Mouse (Mus musculus) midbrain, embryonic 14.5 days (tissue): ENCODE data around the gene Alkbh8. TPM values are rescaled to one million over a fixed set of nuclear protein-coding genes. Genes with fewer than 3 reads are reported as not detected.
"Not testable (repeated sequence)": the region's sequence is repeated elsewhere in the genome, so short reads cannot be mapped to it uniquely, and the experiment has no call there.

ENCODE experiments used
- ATAC-seq: fragments of 200-750 bp; cut with Nextera tagmentation; 2 replicates; pipeline ENCODE4 v1.8.0; 2017; ENCODE audit warnings: moderate number of reproducible peaks, moderate library complexity; ENCODE audit not compliant: low FRiP score, low TSS enrichment
- DNase-seq: peaks from one replicate; pipeline ENCODE4 v3.0.0-alpha.2; 2015
- H3K27ac ChIP-seq: fragments of 300-500 bp; sonication (generic); replicated peaks from 2 replicates; pipeline ENCODE4 v1.5.1; 2014; ENCODE audit warnings: mild to moderate bottlenecking, low read depth, low read length, moderate library complexity
- H3K27me3 ChIP-seq: fragments of 300-500 bp; sonication (generic); 2 replicates; pipeline ENCODE4 v1.6.1; 2014; ENCODE audit warnings: low read length, control low read depth, mixed read lengths; ENCODE audit not compliant: control insufficient read depth, insufficient read depth
- H3K36me3 ChIP-seq: fragments of 300-500 bp; sonication (generic); 2 replicates; pipeline ENCODE4 v1.6.1; 2014; ENCODE audit warnings: low read length, control low read depth; ENCODE audit not compliant: control insufficient read depth, insufficient read depth
- H3K4me1 ChIP-seq: fragments of 300-500 bp; sonication (generic); 2 replicates; pipeline ENCODE4 v1.6.1; 2014; ENCODE audit warnings: mild to moderate bottlenecking, antibody characterized with exemption, low read length, control low read depth; ENCODE audit not compliant: control insufficient read depth, insufficient read depth
- H3K4me2 ChIP-seq: fragments of 300-500 bp; sonication (generic); 2 replicates; pipeline ENCODE4 v1.6.1; 2014; ENCODE audit warnings: mild to moderate bottlenecking, low read length, moderate library complexity
- H3K4me3 ChIP-seq: fragments of 300-500 bp; sonication (generic); replicated peaks from 2 replicates; pipeline ENCODE4 v1.5.1; 2014; ENCODE audit warnings: low read depth, low read length
- H3K9ac ChIP-seq: fragments of 300-500 bp; sonication (generic); replicated peaks from 2 replicates; pipeline ENCODE4 v1.6.1; 2014; ENCODE audit warnings: mild to moderate bottlenecking, low read length, moderate library complexity
- H3K9me3 ChIP-seq: fragments of 300-500 bp; sonication (generic); 2 replicates; pipeline ENCODE4 v1.6.1; 2016; ENCODE audit warnings: low read length, control low read depth, mixed read lengths; ENCODE audit not compliant: control insufficient read depth
- WGBS: fragments of 180-500 bp; shearing (Covaris S2); extraction: QIAGEN DNeasy Blood & Tissue Kit; methylation state at CpG from one replicate; pipeline ENCODE4 v1.1.7; 2014; 5-methylcytosine and 5-hydroxymethylcytosine counted together
- polyA plus RNA-seq: library from polyadenylated mRNA; unstranded; fragments of >200 nt; fragmentation: Nextera tagmentation; extraction: Ambion mirVana; gene quantifications from 2 replicates; pipeline ENCODE4 v1.2.1, GENCODE M21; 2014

Alkbh8 gene
- 56.3 and 70.1 TPM in 2 replicates for polyA plus RNA-seq

DNA sequence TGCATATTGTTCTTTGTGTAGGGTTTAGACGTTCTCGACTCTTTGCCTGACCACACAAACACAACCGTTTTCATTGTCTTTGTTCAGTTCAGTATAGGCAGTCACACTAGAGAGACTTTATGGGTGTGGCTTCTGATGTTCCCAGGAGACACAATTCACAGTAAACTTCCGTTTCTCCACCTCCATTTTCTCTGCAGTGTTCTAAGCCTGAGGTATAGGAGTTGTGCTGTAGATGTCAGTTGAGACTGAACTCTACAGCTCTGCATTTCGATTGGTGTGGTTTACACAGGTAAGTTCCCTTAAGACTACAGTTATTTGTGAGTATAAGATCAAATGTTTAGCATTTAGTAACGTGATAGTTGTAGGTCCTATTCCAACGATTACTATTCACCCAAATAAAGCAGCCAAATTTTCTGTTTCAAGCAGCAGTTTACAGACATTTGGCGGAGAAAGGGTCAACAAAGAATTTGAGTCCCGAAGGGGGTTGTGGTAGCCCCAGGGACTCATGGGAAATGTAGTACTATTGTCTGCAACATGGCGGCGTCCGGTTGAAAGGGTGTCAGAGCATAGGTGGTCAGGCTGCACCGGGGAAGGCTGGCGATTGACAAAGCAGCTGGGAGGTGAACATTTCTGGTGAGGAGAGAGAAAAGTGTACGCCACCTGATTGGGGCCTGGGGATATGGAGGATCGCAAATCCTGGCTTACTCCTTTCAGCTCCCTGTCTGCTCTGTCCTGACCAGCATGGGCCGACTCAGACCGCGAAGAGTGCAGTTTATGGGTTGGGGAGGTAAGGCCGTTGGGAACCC, at the start of gene Alkbh8:
Gene Alkbh8, plus strand, starts transcription at position 179 of the 806 bp plus-strand sequence.
- WGBS: 1% methylated on average over 20 of the region's 20 CpGs
- H3K4me3 ChIP-seq: peak within 1 kb of the TSS; percentile 66
- peak within 1 kb of the TSS; percentile 79 for H3K9ac ChIP-seq
- peaks cover 7% of the 10 kb centered on the region for H3K36me3 ChIP-seq
- H3K27me3 ChIP-seq: no peaks in the 10 kb centered on the region
- no peaks in the 10 kb centered on the region for H3K9me3 ChIP-seq
- DNase-seq (peak; percentile 94), ATAC-seq (peak; percentile 94)
- H3K4me1 ChIP-seq: peaks cover 4% of the 10 kb centered on the region; the same call in 1 of the 2 replicates
- H3K4me2 ChIP-seq: peak within 1 kb of the TSS; percentile 63
- H3K27ac ChIP-seq: peak within 1 kb of the TSS; percentile 85

- no peak for DNase-seq
- no peaks in the 10 kb centered on the region for H3K4me1 ChIP-seq
- no peaks in the 10 kb centered on the region for H3K36me3 ChIP-seq
- no peak overlapping the region for H3K9ac ChIP-seq
- no peak overlapping the region for H3K4me3 ChIP-seq
- H3K27ac ChIP-seq: no peak overlapping the region
- no peak overlapping the region for H3K4me2 ChIP-seq
- peaks cover 3% of the 10 kb centered on the region; the same call in 1 of the 2 replicates for H3K9me3 ChIP-seq
- ATAC-seq: peak; percentile 20; the same call in 1 of the 2 replicates
- no peaks in the 10 kb centered on the region for H3K27me3 ChIP-seq
Observed at GRCm38 (mm10) chr9:3309292-3309836, 25.6 kb upstream of the Alkbh8 start.

- Histone ChIP-seq H3K4me2 (no peak overlapping the region), H3K27me3 (no peaks in the 10 kb centered on the region), H3K4me1 (no peaks in the 10 kb centered on the region), H3K4me3 (no peak overlapping the region), H3K36me3 (no peaks in the 10 kb centered on the region), H3K9ac (no peak overlapping the region), H3K27ac (no peak overlapping the region), H3K9me3 (peaks cover 3% of the 10 kb centered on the region; the same call in 1 of the 2 replicates)
- DNase-seq (no peak), ATAC-seq (no peak; the same call in 1 of the 2 replicates)
- 84% methylated on average over 2 of the region's 2 CpGs for WGBS
Observed at GRCm38 (mm10) chr9:3310016-3310415, 24.9 kb upstream of the Alkbh8 start.

- H3K4me3 ChIP-seq, H3K4me2 ChIP-seq, H3K27me3 ChIP-seq, ATAC-seq, DNase-seq, H3K27ac ChIP-seq, H3K9me3 ChIP-seq, H3K4me1 ChIP-seq, H3K9ac ChIP-seq, H3K36me3 ChIP-seq: not testable (repeated sequence)
- 71% methylated on average over 9 of the region's 9 CpGs for WGBS
Observed at GRCm38 (mm10) chr9:3327342-3328053, 7.4 kb upstream of the Alkbh8 start.

- DNase-seq (no peak), ATAC-seq (no peak)
- Histone ChIP-seq H3K4me1 (no peaks in the 10 kb centered on the region), H3K27ac (no peak overlapping the region), H3K4me2 (no peak overlapping the region), H3K36me3 (no peaks in the 10 kb centered on the region), H3K27me3 (no peaks in the 10 kb centered on the region), H3K4me3 (no peak overlapping the region), H3K9me3 (no peaks in the 10 kb centered on the region), H3K9ac (no peak overlapping the region)
- 78% methylated on average over 3 of the region's 3 CpGs for WGBS
Observed at GRCm38 (mm10) chr9:3328054-3328595, 6.8 kb upstream of the Alkbh8 start.

DNA sequence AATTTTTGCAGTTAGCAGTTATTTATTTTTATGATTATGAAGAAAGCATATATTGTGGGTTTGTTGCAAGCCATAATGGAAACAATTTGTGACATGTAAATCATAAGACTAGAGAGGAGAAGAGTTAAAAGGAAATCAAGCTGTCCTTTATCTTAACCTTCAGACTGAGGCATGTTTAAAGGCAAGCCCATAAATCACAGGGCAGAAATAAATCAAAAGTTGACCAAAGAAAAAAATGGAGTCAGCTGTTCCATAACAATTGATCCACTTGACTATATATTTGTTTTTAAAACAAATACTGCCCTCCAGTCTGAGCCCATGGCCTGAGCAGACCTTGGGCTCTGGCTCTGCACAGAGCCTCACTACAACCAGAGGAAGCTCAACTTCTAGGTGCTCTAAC, 4.6 kb upstream of the Alkbh8 start:
- no peaks in the 10 kb centered on the region for H3K9me3 ChIP-seq
- no peak for DNase-seq
- ATAC-seq: no peak
- H3K36me3 ChIP-seq: no peaks in the 10 kb centered on the region
- no peak overlapping the region for H3K4me3 ChIP-seq
- H3K9ac ChIP-seq: no peak overlapping the region
- H3K27ac ChIP-seq: no peak overlapping the region
- no peak overlapping the region for H3K4me2 ChIP-seq
- no peaks in the 10 kb centered on the region for H3K4me1 ChIP-seq
- H3K27me3 ChIP-seq: no peaks in the 10 kb centered on the region

- Histone ChIP-seq H3K9me3 (no peaks in the 10 kb centered on the region), H3K4me1 (no peaks in the 10 kb centered on the region), H3K27ac (no peak overlapping the region), H3K27me3 (no peaks in the 10 kb centered on the region), H3K4me2 (no peak overlapping the region), H3K4me3 (no peak overlapping the region), H3K36me3 (no peaks in the 10 kb centered on the region), H3K9ac (no peak overlapping the region)
- 85% methylated on average over 3 of the region's 3 CpGs for WGBS
- DNase-seq: no peak
- ATAC-seq: no peak
Observed at GRCm38 (mm10) chr9:3330737-3331384, 4.1 kb upstream of the Alkbh8 start.

- Histone ChIP-seq H3K4me1 (peaks cover 4% of the 10 kb centered on the region; the same call in 1 of the 2 replicates), H3K9me3 (no peaks in the 10 kb centered on the region), H3K4me2 (peak overlapping the region; percentile 63), H3K27ac (no peak overlapping the region), H3K27me3 (no peaks in the 10 kb centered on the region), H3K36me3 (peaks cover 10% of the 10 kb centered on the region), H3K9ac (no peak overlapping the region), H3K4me3 (0 out of 2 replicates have a peak overlapping the region, but pooled peaks have one; percentile 66)
- WGBS: 75% methylated on average over 3 of the region's 3 CpGs
- no peak for DNase-seq
- ATAC-seq: no peak
Observed at GRCm38 (mm10) chr9:3336661-3337060, 1.7 kb downstream of the Alkbh8 start.
